ENCODE assay signal across 27 mouse cellular contexts in genomic region chr13:11210109-11210508, GRCm38 (mm10).
DNase-seq lines count a peak whose midpoint lies in the region; ATAC-seq and TF ChIP-seq lines count a peak whose summit lies in the region.
"Had no signal": no experiment of that assay in that cellular context is flagged by ENCODE, and none has a peak within 500 bp of the region (broad histone marks: within the 10 kb centered on the region; RNA-seq: fewer than 3 reads in every experiment).

No protein-coding gene starts in this region.

- H3K9me3 ChIP-seq in midbrain, postnatal 0 days (ENCODE audit: low read length), result no peaks in the 10 kb centered on the region
- H3K9me3 ChIP-seq in midbrain, embryonic 16.5 days (replicated peaks; ENCODE audit: control insufficient read depth, low read length, poor library complexity, severe bottlenecking), result no peaks in the 10 kb centered on the region; the same call in 1 of the 2 replicates
- H3K9me3 ChIP-seq in stomach, postnatal 0 days (ENCODE audit: control insufficient read depth, low read length), result no peaks in the 10 kb centered on the region
- H3K9me3 ChIP-seq in limb, embryonic 10.5 days (replicated peaks), result no peaks in the 10 kb centered on the region
- H3K9me3 ChIP-seq: embryonic facial prominence, embryonic 12.5 days; heart, embryonic 15.5 days; limb, embryonic 15.5 days; liver, embryonic 15.5 days had no signal

- DNase-seq in adrenal gland, postnatal 14 days, result peak; percentile 5
- DNase-seq in adrenal gland, postnatal 4 days (ENCODE audit: low spot score in 2 of 2), result no peak
- DNase-seq in kidney, adult 9 months, result peak; percentile 20
- DNase-seq in kidney, postnatal 10 days, result no peak
- no peak for DNase-seq in midbrain, postnatal 0 days (ENCODE audit: low spot score)
- DNase-seq in stomach, postnatal 0 days (ENCODE audit: low spot score), result no peak
- DNase-seq in limb, embryonic 10.5 days (ENCODE audit: low spot score), result no peak
- DNase-seq: adrenal gland, postnatal 36 days; cerebellum, adult 2 months; cerebellum, postnatal 36 days; gastrocnemius, postnatal 14 days; heart, adult 18-20 months; heart, postnatal 4 days; kidney, adult 18-20 months; lung, postnatal 4 days; right cerebral cortex, postnatal 14 days; spleen, adult 18-20 months; thymus, adult 18-20 months; thymus, postnatal 4 days had no signal

- ATAC-seq in midbrain, postnatal 0 days (ENCODE audit: low FRiP score), result no peak
- ATAC-seq in midbrain, embryonic 16.5 days, result no peak
- no peak for ATAC-seq in stomach, postnatal 0 days (ENCODE audit: low FRiP score, low TSS enrichment)
- ATAC-seq: forebrain, embryonic 14.5 days; Patski had no signal

- H3K4me1 ChIP-seq in midbrain, postnatal 0 days (ENCODE audit: insufficient read depth, low read length), result no peaks in the 10 kb centered on the region
- H3K4me1 ChIP-seq in midbrain, embryonic 16.5 days (ENCODE audit: control insufficient read depth, insufficient read depth, low read length), result no peaks in the 10 kb centered on the region
- no peaks in the 10 kb centered on the region for H3K4me1 ChIP-seq in stomach, postnatal 0 days (replicated peaks; ENCODE audit: control insufficient read depth, insufficient read depth)
- H3K4me1 ChIP-seq in limb, embryonic 10.5 days, result no peaks in the 10 kb centered on the region
- H3K4me1 ChIP-seq: embryonic facial prominence, embryonic 12.5 days; heart, embryonic 15.5 days; limb, embryonic 15.5 days; liver, embryonic 15.5 days had no signal

- no peaks in the 10 kb centered on the region for H3K27me3 ChIP-seq in midbrain, postnatal 0 days (ENCODE audit: insufficient read depth, low read length)
- H3K27me3 ChIP-seq in midbrain, embryonic 16.5 days (ENCODE audit: control insufficient read depth, insufficient read depth, low read depth, low read length), result no peaks in the 10 kb centered on the region
- no peaks in the 10 kb centered on the region for H3K27me3 ChIP-seq in stomach, postnatal 0 days (ENCODE audit: control insufficient read depth, insufficient read depth, low read length)
- H3K27me3 ChIP-seq in limb, embryonic 10.5 days (ENCODE audit: low read depth, poor library complexity, severe bottlenecking), result no peaks in the 10 kb centered on the region
- H3K27me3 ChIP-seq: embryonic facial prominence, embryonic 12.5 days; heart, embryonic 15.5 days; limb, embryonic 15.5 days; liver, embryonic 15.5 days; Patski had no signal

- 85% methylated on average over 1 of the region's 1 CpGs for WGBS in midbrain, postnatal 0 days
- WGBS in midbrain, embryonic 16.5 days, result 84% methylated on average over 1 of the region's 1 CpGs
- WGBS in stomach, postnatal 0 days, result 90% methylated on average over 1 of the region's 1 CpGs
- WGBS in limb, embryonic 10.5 days, result 87% methylated on average over 1 of the region's 1 CpGs

- no peak overlapping the region for H3K27ac ChIP-seq in midbrain, postnatal 0 days (ENCODE audit: low read depth, low read length)
- H3K27ac ChIP-seq in midbrain, embryonic 16.5 days (ENCODE audit: low read length), result no peak overlapping the region
- no peak overlapping the region for H3K27ac ChIP-seq in stomach, postnatal 0 days (replicated peaks)
- H3K27ac ChIP-seq in limb, embryonic 10.5 days, result no peak overlapping the region
- H3K27ac ChIP-seq: embryonic facial prominence, embryonic 12.5 days; heart, embryonic 15.5 days; limb, embryonic 15.5 days; liver, embryonic 15.5 days had no signal

- no peak for TF ChIP-seq EP300 in stomach, postnatal 0 days (optimal IDR thresholded peaks at IDR 0.05)

- H3K36me3 ChIP-seq in midbrain, postnatal 0 days (ENCODE audit: insufficient read depth, low read length), result no peaks in the 10 kb centered on the region
- no peaks in the 10 kb centered on the region for H3K36me3 ChIP-seq in midbrain, embryonic 16.5 days (ENCODE audit: control insufficient read depth, insufficient read depth, low read length)
- no peaks in the 10 kb centered on the region for H3K36me3 ChIP-seq in stomach, postnatal 0 days (ENCODE audit: control insufficient read depth, insufficient read depth, low read length)
- no peaks in the 10 kb centered on the region for H3K36me3 ChIP-seq in limb, embryonic 10.5 days
- H3K36me3 ChIP-seq: embryonic facial prominence, embryonic 12.5 days; heart, embryonic 15.5 days; limb, embryonic 15.5 days; liver, embryonic 15.5 days had no signal

- no peak overlapping the region for H3K4me3 ChIP-seq in midbrain, postnatal 0 days (ENCODE audit: low read depth, low read length)
- H3K4me3 ChIP-seq in midbrain, embryonic 16.5 days (ENCODE audit: low read depth, low read length), result no peak overlapping the region
- H3K4me3 ChIP-seq in stomach, postnatal 0 days (ENCODE audit: low read depth, low read length), result no peak overlapping the region
- no peak overlapping the region for H3K4me3 ChIP-seq in limb, embryonic 10.5 days
- H3K4me3 ChIP-seq: embryonic facial prominence, embryonic 12.5 days; erythroblast, embryonic 14.5 days; heart, embryonic 15.5 days; limb, embryonic 15.5 days; liver, embryonic 15.5 days had no signal

- H3K4me2 ChIP-seq in midbrain, postnatal 0 days (ENCODE audit: low read depth, low read length, poor library complexity, severe bottlenecking), result no peak overlapping the region
- no peak overlapping the region for H3K4me2 ChIP-seq in midbrain, embryonic 16.5 days (ENCODE audit: low read length)
- no peak overlapping the region for H3K4me2 ChIP-seq in stomach, postnatal 0 days (replicated peaks; ENCODE audit: low read depth)
- H3K4me2 ChIP-seq: embryonic facial prominence, embryonic 12.5 days; heart, embryonic 15.5 days; limb, embryonic 15.5 days; liver, embryonic 15.5 days had no signal

- H3K9ac ChIP-seq in midbrain, postnatal 0 days (replicated peaks; ENCODE audit: low read length, poor library complexity, severe bottlenecking), result no peak overlapping the region
- H3K9ac ChIP-seq in midbrain, embryonic 16.5 days (ENCODE audit: low read depth, low read length), result no peak overlapping the region
- no peak overlapping the region for H3K9ac ChIP-seq in stomach, postnatal 0 days (ENCODE audit: low read length)
- H3K9ac ChIP-seq: embryonic facial prominence, embryonic 12.5 days; heart, embryonic 15.5 days; limb, embryonic 15.5 days; liver, embryonic 15.5 days had no signal

- peak; percentile 23 for TF ChIP-seq CTCF in midbrain, postnatal 0 days (IDR thresholded peaks at IDR 0.05)
- TF ChIP-seq CTCF in stomach, postnatal 0 days (IDR thresholded peaks at IDR 0.05; ENCODE audit: low read depth), result 0 out of 2 replicates have a peak, but pooled peaks have one; percentile 31

Comparison
In these comparisons a context has a peak if more than half of its experiments do, and no peak if none do; other contexts are left out.
1. DNase-seq: peak in adrenal gland, postnatal 14 days (single experiment) and kidney, adult 9 months (single experiment); none in adrenal gland, postnatal 4 days (0 of 2), kidney, postnatal 10 days (single experiment), midbrain, postnatal 0 days (single experiment), stomach, postnatal 0 days (single experiment) and limb, embryonic 10.5 days (single experiment).